Mouse (Mus musculus) megakaryocyte, embryonic 14.5 days (primary cell): ENCODE measurements around the gene Nsdhl.

Experiments
- FLI1 ChIP-seq: IDR thresholded peaks from 2 replicates; pipeline ENCODE4 v1.6.1; 2012; ENCODE audit warnings: low read length, inconsistent platforms, mixed read lengths
- GATA1 ChIP-seq: IDR thresholded peaks from 3 replicates; pipeline ENCODE4 v1.6.1; 2012; ENCODE audit warnings: mixed read lengths, low read length, inconsistent platforms, borderline replicate concordance

- TF ChIP-seq FLI1 (no peak), GATA1 (no peak)
Observed at GRCm38 (mm10) chrX:72960431-72960830, 42.1 kb downstream of the Nsdhl start.
